Mouse (Mus musculus) midbrain, embryonic 11.5 days (tissue): Measurements from ENCODE around the gene Thbs1. TPM values are rescaled to one million over a fixed set of nuclear protein-coding genes. Genes with fewer than 3 reads are reported as not detected.

Experiments used
- ATAC-seq: fragments of 200-750 bp; cut with Nextera tagmentation; 2 replicates; pipeline ENCODE4 v1.8.0; 2017; ENCODE audit warnings: moderate TSS enrichment, moderate library complexity; ENCODE audit not compliant: low FRiP score
- DNase-seq: peaks from one replicate; pipeline ENCODE4 v3.0.0; 2015; ENCODE audit warnings: low spot score; ENCODE audit errors: missing footprints
- H3K27ac ChIP-seq: fragments of 300-500 bp; sonication (generic); 2 replicates; pipeline ENCODE4 v1.5.1; 2014; ENCODE audit warnings: low read depth, low read length
- H3K27me3 ChIP-seq: fragments of 300-500 bp; sonication (generic); 2 replicates; pipeline ENCODE4 v1.6.1; 2014; ENCODE audit warnings: mild to moderate bottlenecking, low read length, moderate library complexity, mixed read lengths; ENCODE audit not compliant: control insufficient read depth, insufficient read depth
- H3K36me3 ChIP-seq: fragments of 300-500 bp; sonication (generic); 2 replicates; pipeline ENCODE4 v1.6.1; 2014; ENCODE audit warnings: mild to moderate bottlenecking, low read length, moderate library complexity, mixed read lengths; ENCODE audit not compliant: control insufficient read depth, insufficient read depth
- H3K4me1 ChIP-seq: fragments of 300-500 bp; sonication (generic); 2 replicates; pipeline ENCODE4 v1.6.1; 2014; ENCODE audit warnings: low read length; ENCODE audit not compliant: control insufficient read depth, insufficient read depth
- H3K4me2 ChIP-seq: fragments of 300-500 bp; sonication (generic); 2 replicates; pipeline ENCODE4 v1.6.1; 2014; ENCODE audit warnings: mild to moderate bottlenecking, moderate library complexity
- H3K4me3 ChIP-seq: fragments of 300-500 bp; sonication (generic); 2 replicates; pipeline ENCODE4 v1.5.1; 2014; ENCODE audit warnings: low read depth, low read length
- H3K9ac ChIP-seq: fragments of 300-500 bp; sonication (generic); 2 replicates; pipeline ENCODE4 v1.6.1; 2014; ENCODE audit warnings: low read length
- H3K9me3 ChIP-seq: fragments of 300-500 bp; sonication (generic); 2 replicates; pipeline ENCODE4 v1.6.1; 2016; ENCODE audit warnings: low read length; ENCODE audit not compliant: control insufficient read depth
- WGBS: fragments of 180-500 bp; shearing (Covaris S2); extraction: QIAGEN DNeasy Blood & Tissue Kit; methylation state at CpG from one replicate; pipeline ENCODE4 v1.1.7; 2014; 5-methylcytosine and 5-hydroxymethylcytosine counted together
- polyA plus RNA-seq: library from polyadenylated mRNA; unstranded; fragments of >200 nt; fragmentation: Nextera tagmentation; extraction: Ambion mirVana; gene quantifications from 2 replicates; pipeline ENCODE4 v1.2.1, GENCODE M21; 2014

Thbs1 gene
- polyA plus RNA-seq, 1 experiment from 2014 or later: 37.4 TPM

- no peak overlapping the region for H3K9ac ChIP-seq
- no peaks in the 10 kb centered on the region for H3K9me3 ChIP-seq
- ATAC-seq (no peak), DNase-seq (no peak)
- no peak overlapping the region for H3K27ac ChIP-seq
- 78% methylated on average over 6 of the region's 6 CpGs for WGBS
- H3K4me1 ChIP-seq: no peaks in the 10 kb centered on the region; the same call in 1 of the 2 replicates
- peaks cover 3% of the 10 kb centered on the region; the same call in 1 of the 2 replicates for H3K27me3 ChIP-seq
- H3K36me3 ChIP-seq: peaks cover 3% of the 10 kb centered on the region
- no peak overlapping the region for H3K4me2 ChIP-seq
- H3K4me3 ChIP-seq: no peak overlapping the region
These were observed 6.4 kb downstream of the Thbs1 start for GRCm38 (mm10) chr2:118118045-118118444.

DNA sequence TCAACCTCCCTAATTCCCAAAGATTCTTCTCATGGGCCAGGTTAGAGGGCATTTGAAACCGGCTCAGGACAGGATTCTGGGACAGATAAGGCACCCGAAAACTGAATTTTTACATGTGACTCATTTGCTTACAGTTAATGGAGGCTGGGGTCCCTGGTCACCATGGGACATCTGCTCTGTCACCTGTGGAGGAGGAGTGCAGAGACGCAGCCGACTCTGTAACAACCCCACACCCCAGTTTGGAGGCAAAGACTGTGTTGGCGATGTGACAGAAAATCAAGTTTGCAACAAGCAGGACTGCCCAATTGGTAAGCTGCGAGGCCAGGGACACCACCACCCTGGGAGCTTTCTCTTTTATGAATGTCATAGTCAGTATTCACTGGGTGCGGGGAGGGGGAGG, 6.8 kb downstream of the Thbs1 start:
- WGBS: 88% methylated on average over 7 of the region's 7 CpGs
- Histone ChIP-seq H3K27ac (no peak overlapping the region), H3K9me3 (no peaks in the 10 kb centered on the region), H3K4me3 (no peak overlapping the region), H3K9ac (no peak overlapping the region), H3K27me3 (no peaks in the 10 kb centered on the region), H3K4me1 (no peaks in the 10 kb centered on the region; the same call in 1 of the 2 replicates), H3K36me3 (peaks cover 3% of the 10 kb centered on the region), H3K4me2 (no peak overlapping the region)
- DNase-seq: no peak
- ATAC-seq: no peak

DNA sequence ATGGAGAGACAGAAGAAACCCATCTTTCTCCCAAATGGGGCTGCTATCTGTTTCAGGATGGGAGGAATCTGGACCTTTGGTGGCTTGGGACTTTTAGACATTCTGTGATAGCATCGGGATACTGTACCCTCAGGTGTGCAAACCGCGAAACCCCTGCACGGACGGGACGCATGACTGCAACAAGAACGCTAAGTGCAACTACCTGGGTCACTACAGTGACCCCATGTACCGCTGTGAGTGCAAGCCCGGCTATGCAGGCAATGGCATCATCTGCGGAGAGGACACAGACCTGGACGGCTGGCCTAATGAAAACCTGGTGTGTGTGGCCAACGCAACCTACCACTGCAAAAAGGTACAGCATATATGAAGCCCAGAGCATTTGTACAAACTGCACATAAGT, 8.0 kb downstream of the Thbs1 start:
- ATAC-seq (no peak), DNase-seq (no peak)
- H3K27me3 ChIP-seq: no peaks in the 10 kb centered on the region
- no peaks in the 10 kb centered on the region for H3K9me3 ChIP-seq
- no peak overlapping the region for H3K9ac ChIP-seq
- peaks cover 3% of the 10 kb centered on the region for H3K36me3 ChIP-seq
- no peaks in the 10 kb centered on the region; the same call in 1 of the 2 replicates for H3K4me1 ChIP-seq
- H3K27ac ChIP-seq: no peak overlapping the region
- 95% methylated on average over 12 of the region's 12 CpGs for WGBS
- H3K4me3 ChIP-seq: no peak overlapping the region
- H3K4me2 ChIP-seq: no peak overlapping the region

DNA sequence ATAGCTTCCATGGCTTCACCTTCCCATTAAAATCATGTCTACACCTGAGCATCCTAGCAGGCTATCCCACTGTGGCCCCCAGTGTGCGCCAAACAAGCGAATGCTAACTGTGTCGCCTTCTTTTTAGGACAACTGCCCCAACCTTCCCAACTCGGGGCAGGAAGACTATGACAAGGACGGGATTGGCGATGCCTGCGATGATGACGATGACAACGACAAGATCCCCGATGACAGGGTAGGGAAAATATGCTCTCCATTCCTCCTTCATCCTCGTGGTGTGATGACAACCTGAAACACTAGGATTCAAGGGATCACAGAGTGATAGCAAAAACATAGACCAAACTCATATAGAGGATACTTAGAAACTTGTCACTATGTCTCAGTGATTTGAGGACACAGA, 8.4 kb downstream of the Thbs1 start:
- WGBS: 96% methylated on average over 11 of the region's 11 CpGs
- peaks cover 3% of the 10 kb centered on the region; the same call in 1 of the 2 replicates for H3K36me3 ChIP-seq
- no peak overlapping the region for H3K9ac ChIP-seq
- no peaks in the 10 kb centered on the region for H3K27me3 ChIP-seq
- no peak overlapping the region for H3K4me3 ChIP-seq
- H3K9me3 ChIP-seq: no peaks in the 10 kb centered on the region
- no peak for DNase-seq
- no peak for ATAC-seq
- H3K4me2 ChIP-seq: no peak overlapping the region
- H3K27ac ChIP-seq: no peak overlapping the region
- no peaks in the 10 kb centered on the region; the same call in 1 of the 2 replicates for H3K4me1 ChIP-seq

DNA sequence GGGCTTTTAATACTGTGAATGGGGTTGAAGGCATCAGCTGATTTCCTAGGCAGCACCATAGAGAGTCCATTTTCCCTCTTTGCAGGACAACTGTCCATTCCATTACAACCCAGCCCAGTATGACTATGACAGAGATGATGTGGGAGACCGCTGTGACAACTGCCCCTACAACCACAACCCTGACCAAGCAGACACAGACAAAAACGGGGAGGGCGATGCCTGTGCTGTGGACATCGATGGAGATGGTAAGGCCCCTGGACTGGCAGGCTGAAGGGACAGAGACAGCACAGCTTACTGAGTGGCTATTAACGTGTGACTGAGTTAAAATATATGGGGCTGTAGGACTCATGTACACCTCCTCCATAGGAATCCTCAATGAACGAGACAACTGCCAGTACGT, 9.1 kb downstream of the Thbs1 start:
- Histone ChIP-seq H3K4me1 (peaks cover 3% of the 10 kb centered on the region), H3K27me3 (no peaks in the 10 kb centered on the region), H3K9me3 (no peaks in the 10 kb centered on the region), H3K4me3 (no peak overlapping the region), H3K27ac (no peak overlapping the region), H3K9ac (no peak overlapping the region), H3K36me3 (peaks cover 3% of the 10 kb centered on the region; the same call in 1 of the 2 replicates), H3K4me2 (no peak overlapping the region)
- DNase-seq (no peak), ATAC-seq (no peak)
- WGBS: 93% methylated on average over 7 of the region's 7 CpGs

DNA sequence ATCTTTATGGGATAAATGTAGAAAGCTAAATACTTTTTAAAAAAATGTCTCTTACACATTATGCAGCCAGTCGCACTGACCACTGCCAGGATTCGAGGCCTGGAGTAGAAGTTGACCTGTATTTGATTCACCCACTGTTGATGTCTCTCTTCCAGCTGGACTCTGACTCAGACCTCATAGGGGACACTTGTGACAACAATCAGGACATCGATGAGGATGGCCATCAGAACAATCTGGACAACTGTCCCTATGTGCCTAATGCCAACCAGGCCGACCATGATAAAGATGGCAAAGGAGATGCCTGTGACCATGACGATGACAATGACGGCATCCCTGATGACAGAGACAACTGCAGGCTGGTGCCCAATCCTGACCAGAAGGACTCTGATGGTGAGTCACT, 10.6 kb downstream of the Thbs1 start:
- no peak overlapping the region for H3K9ac ChIP-seq
- H3K36me3 ChIP-seq: peaks cover 3% of the 10 kb centered on the region; the same call in 1 of the 2 replicates
- 94% methylated on average over 6 of the region's 6 CpGs for WGBS
- H3K4me2 ChIP-seq: no peak overlapping the region
- H3K9me3 ChIP-seq: no peaks in the 10 kb centered on the region
- no peaks in the 10 kb centered on the region for H3K27me3 ChIP-seq
- DNase-seq (no peak), ATAC-seq (no peak)
- peaks cover 3% of the 10 kb centered on the region for H3K4me1 ChIP-seq
- H3K27ac ChIP-seq: no peak overlapping the region
- no peak overlapping the region for H3K4me3 ChIP-seq

- Histone ChIP-seq H3K4me3 (no peak overlapping the region), H3K4me1 (peaks cover 3% of the 10 kb centered on the region), H3K27me3 (no peaks in the 10 kb centered on the region), H3K36me3 (peaks cover 3% of the 10 kb centered on the region; the same call in 1 of the 2 replicates), H3K27ac (no peak overlapping the region), H3K9me3 (no peaks in the 10 kb centered on the region), H3K4me2 (no peak overlapping the region), H3K9ac (no peak overlapping the region)
- no peak for ATAC-seq
- 91% methylated on average over 9 of the region's 9 CpGs for WGBS
- DNase-seq: no peak
These were observed 12.1 kb downstream of the Thbs1 start for GRCm38 (mm10) chr2:118123743-118124142.

DNA sequence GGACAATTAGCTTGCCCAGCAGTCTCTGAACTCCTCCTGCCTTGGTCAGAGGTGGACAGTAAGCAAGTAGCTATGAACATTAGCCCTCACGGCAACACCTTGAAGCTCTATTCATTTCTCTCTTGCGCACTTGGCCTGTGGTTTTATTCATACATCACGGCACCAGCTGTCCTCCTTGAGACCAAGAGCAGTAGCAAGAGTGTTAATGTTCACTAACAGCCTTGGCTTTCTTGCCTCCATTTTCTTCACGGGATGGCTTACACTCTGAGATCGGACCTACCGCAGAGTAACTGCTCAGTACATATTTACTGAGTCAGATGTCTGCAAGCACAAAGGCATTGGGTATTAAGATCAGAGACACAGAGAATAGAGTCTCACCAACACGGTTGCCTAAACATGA, 12.8 kb downstream of the Thbs1 start:
- DNase-seq: no peak
- no peak for ATAC-seq
- Histone ChIP-seq H3K4me2 (no peak overlapping the region), H3K4me3 (no peak overlapping the region), H3K27me3 (no peaks in the 10 kb centered on the region), H3K27ac (no peak overlapping the region), H3K9me3 (no peaks in the 10 kb centered on the region), H3K9ac (no peak overlapping the region), H3K4me1 (peaks cover 3% of the 10 kb centered on the region), H3K36me3 (peaks cover 3% of the 10 kb centered on the region; the same call in 1 of the 2 replicates)
- WGBS: 83% methylated on average over 7 of the region's 7 CpGs

- no peak overlapping the region for H3K27ac ChIP-seq
- H3K27me3 ChIP-seq: no peaks in the 10 kb centered on the region
- H3K9me3 ChIP-seq: no peaks in the 10 kb centered on the region
- WGBS: 73% methylated on average over 11 of the region's 11 CpGs
- DNase-seq (no peak), ATAC-seq (peak; percentile 61; the same call in 1 of the 2 replicates)
- peaks cover 3% of the 10 kb centered on the region for H3K4me1 ChIP-seq
- H3K9ac ChIP-seq: no peak overlapping the region
- H3K36me3 ChIP-seq: peaks cover 3% of the 10 kb centered on the region; the same call in 1 of the 2 replicates
- H3K4me2 ChIP-seq: no peak overlapping the region
- H3K4me3 ChIP-seq: no peak overlapping the region
These were observed 13.7 kb downstream of the Thbs1 start for GRCm38 (mm10) chr2:118125211-118125939.
